Mouse (Mus musculus): ENCODE measurements around the gene Zp1. TPM values are rescaled to one million over a fixed set of nuclear protein-coding genes. Genes with fewer than 3 reads are reported as not detected.
A peak's percentile ranks its signal among the peaks of the same experiment; 100 is the strongest.

Gene Zp1
- total and polyA plus RNA-seq, 3 experiments: 0.26 TPM; not detected in 2

GRCm38 (mm10) chr19:10916506-10916905 lies 3.9 kb downstream of the Zp1 start:
- H3K27me3 ChIP-seq (replicated peaks): no peaks in the 10 kb centered on the region
- dilution Hi-C loops (cut with MboI; ENCODE audit: extremely low pct_ligation_motif_present, extremely low pct_unique_long_range_greater_than_20kb, low sequenced_read_pairs): no loop called here
- H3K4me3 ChIP-seq (replicated peaks in 1 of 3; ENCODE audit: low read depth in 2 of 3, low read length in 2 of 3, poor library complexity in 1 of 3): no peak overlapping the region
- H3K79me2 ChIP-seq (replicated peaks; ENCODE audit: control insufficient read depth, extremely low read depth, insufficient read depth, poor library complexity, severe bottlenecking): no peaks in the 10 kb centered on the region
- DNase-seq (ENCODE audit: extremely low read depth): peak; percentile 53
- peaks cover 0 to under 1% of the 10 kb centered on the region in 2 experiments for H3K36me3 ChIP-seq (replicated peaks in 1 of 2; ENCODE audit: control insufficient read depth in 1 of 2, insufficient read depth in 1 of 2, low read length in 1 of 2)
- H3K27ac ChIP-seq (ENCODE audit: insufficient read depth, low read depth): no peak overlapping the region
- H3K9me3 ChIP-seq (replicated peaks; ENCODE audit: low read length): no peaks in the 10 kb centered on the region
- in situ Hi-C loops (cut with MboI; ENCODE audit: low pct_ligation_motif_present, low pct_unique_long_range_greater_than_20kb, low sequenced_read_pairs): no loop called here
- H3K9ac ChIP-seq (ENCODE audit: insufficient read depth, low read depth): no peak overlapping the region
- peaks cover 17 to 55% of the 10 kb centered on the region in 2 experiments for H3K4me1 ChIP-seq (ENCODE audit: control insufficient read depth in 1 of 2, insufficient read depth in 2 of 2)
- no peak overlapping the region for H3K4me2 ChIP-seq (ENCODE audit: insufficient read depth, low read depth, poor library complexity, severe bottlenecking)
- TF ChIP-seq UBTF (IDR thresholded peaks at IDR 0.05; ENCODE audit: low read depth, low read length): no peak
- TF ChIP-seq USF2 (conservative IDR thresholded peaks at IDR 0.05; ENCODE audit: low read depth, low read length): no peak
- no peak for TF ChIP-seq RAD21 (IDR thresholded peaks at IDR 0.05; ENCODE audit: low read depth, low read length)
- no peak for TF ChIP-seq POLR2A (IDR thresholded peaks at IDR 0.05; ENCODE audit: low read depth, low read length)
- TF ChIP-seq KAT2A (IDR thresholded peaks at IDR 0.05; ENCODE audit: insufficient replicate concordance, low read length): no peak
- TF ChIP-seq MAZ (IDR thresholded peaks at IDR 0.05; ENCODE audit: low read depth, low read length): no peak
- TF ChIP-seq JUND (conservative IDR thresholded peaks at IDR 0.05; ENCODE audit: low read depth, low read length): no peak
- no peak for TF ChIP-seq MEF2A (IDR thresholded peaks at IDR 0.05; ENCODE audit: borderline replicate concordance, low read depth, low read length)
- TF ChIP-seq ZC3H11A (IDR thresholded peaks at IDR 0.05; ENCODE audit: low read depth, low read length): no peak
- TF ChIP-seq ZKSCAN1 (IDR thresholded peaks at IDR 0.05; ENCODE audit: borderline replicate concordance, low read depth, low read length): no peak
- TF ChIP-seq E2F4 (IDR thresholded peaks at IDR 0.05; ENCODE audit: insufficient replicate concordance, low read depth, low read length): no peak
- TF ChIP-seq NELFE (IDR thresholded peaks at IDR 0.05; ENCODE audit: low read depth, low read length): no peak
- TF ChIP-seq SIN3A (IDR thresholded peaks at IDR 0.05; ENCODE audit: low read length): no peak
- TF ChIP-seq JUN (IDR thresholded peaks at IDR 0.05; ENCODE audit: insufficient read depth, low read depth, low read length): no peak

GRCm38 (mm10) chr19:10914870-10915269 lies 5.6 kb downstream of the Zp1 start:
- H3K27ac ChIP-seq (ENCODE audit: insufficient read depth, low read depth): no peak overlapping the region
- dilution Hi-C loops (cut with MboI; ENCODE audit: extremely low pct_ligation_motif_present, extremely low pct_unique_long_range_greater_than_20kb, low sequenced_read_pairs): no loop called here
- H3K27me3 ChIP-seq (replicated peaks): no peaks in the 10 kb centered on the region
- TF ChIP-seq USF1 (IDR thresholded peaks at IDR 0.05; ENCODE audit: low read depth, low read length): no peak
- DNase-seq (ENCODE audit: extremely low read depth): no peak
- no peaks in the 10 kb centered on the region for H3K79me2 ChIP-seq (replicated peaks; ENCODE audit: control insufficient read depth, extremely low read depth, insufficient read depth, poor library complexity, severe bottlenecking)
- no peak overlapping the region for H3K4me2 ChIP-seq (ENCODE audit: insufficient read depth, low read depth, poor library complexity, severe bottlenecking)
- H3K4me3 ChIP-seq (replicated peaks in 1 of 3; ENCODE audit: low read depth in 2 of 3, low read length in 2 of 3, poor library complexity in 1 of 3): no peak overlapping the region
- H3K4me1 ChIP-seq (ENCODE audit: control insufficient read depth in 1 of 2, insufficient read depth in 2 of 2): peaks cover 17 to 45% of the 10 kb centered on the region in 2 experiments
- H3K36me3 ChIP-seq (replicated peaks in 1 of 2; ENCODE audit: control insufficient read depth in 1 of 2, insufficient read depth in 1 of 2, low read length in 1 of 2): peaks cover 0 to 5% of the 10 kb centered on the region in 2 experiments
- H3K9me3 ChIP-seq (replicated peaks; ENCODE audit: low read length): no peaks in the 10 kb centered on the region
- in situ Hi-C loops (cut with MboI; ENCODE audit: low pct_ligation_motif_present, low pct_unique_long_range_greater_than_20kb, low sequenced_read_pairs): loop anchor here (5.0 kb wide), 1 partner anchor 47 kb away; no protein-coding TSS in a partner anchor
- H3K9ac ChIP-seq (ENCODE audit: insufficient read depth, low read depth): no peak overlapping the region
